Mouse (Mus musculus): ENCODE results near the gene Mfsd5. TPM values are rescaled to one million over a fixed set of nuclear protein-coding genes. Genes with fewer than 3 reads are reported as not detected.

The Mfsd5 gene
- polyA plus RNA-seq, 1 experiment = 3.5 TPM

DNA sequence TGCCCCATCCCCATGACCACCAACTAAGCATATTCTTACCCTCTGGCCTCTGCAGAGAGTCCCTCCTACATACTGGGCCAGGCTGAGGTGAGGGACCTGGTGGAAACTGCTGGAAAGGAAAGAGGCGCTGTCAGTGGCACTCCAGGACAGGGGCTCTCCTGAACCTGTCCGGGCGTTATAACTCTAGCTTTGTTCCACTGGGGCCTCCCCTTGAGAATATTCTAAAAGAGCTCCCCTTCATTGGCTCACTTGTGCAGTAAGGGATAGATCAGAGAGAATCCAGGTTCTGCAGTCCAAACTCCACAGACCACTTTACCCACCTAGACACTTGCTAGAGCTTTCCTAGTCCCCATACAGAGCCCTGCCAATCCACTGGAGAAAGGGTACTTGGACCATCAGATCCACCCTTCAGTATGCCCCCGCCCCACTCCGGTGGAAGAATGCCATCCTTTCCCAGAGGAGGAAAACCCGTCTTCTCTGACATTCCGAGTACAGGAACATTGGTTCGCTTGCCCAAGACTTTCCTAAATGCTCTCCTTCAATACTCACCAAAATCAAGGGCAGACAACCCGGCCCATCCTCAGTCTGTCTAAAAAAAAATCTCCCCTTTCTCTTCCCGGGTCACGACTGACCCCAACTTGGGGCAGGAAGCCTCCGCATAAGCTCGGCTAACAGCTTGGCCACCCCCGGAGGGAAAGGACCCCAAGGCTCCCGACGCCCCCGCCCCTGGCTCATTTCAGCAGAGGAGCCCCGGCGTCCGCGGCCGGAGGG lies 22.6 kb upstream of the Mfsd5 start:
- peaks cover 88% of the 10 kb centered on the region for H3K27me3 ChIP-seq (ENCODE audit: control insufficient read depth)
- TF ChIP-seq GATA1 (IDR thresholded peaks at IDR 0.05; ENCODE audit: low read length) (no peak), TAL1 (IDR thresholded peaks at IDR 0.05; ENCODE audit: low read length) (no peak)
- peaks cover 5% of the 10 kb centered on the region for H3K4me1 ChIP-seq (ENCODE audit: control insufficient read depth)
- no peaks in the 10 kb centered on the region for H3K36me3 ChIP-seq (ENCODE audit: control insufficient read depth)
- peaks cover 2% of the 10 kb centered on the region; the same call in 1 of the 2 replicates for H3K9me3 ChIP-seq (ENCODE audit: control insufficient read depth, low read length)
- no peak overlapping the region for H3K4me3 ChIP-seq (replicated peaks)

DNA sequence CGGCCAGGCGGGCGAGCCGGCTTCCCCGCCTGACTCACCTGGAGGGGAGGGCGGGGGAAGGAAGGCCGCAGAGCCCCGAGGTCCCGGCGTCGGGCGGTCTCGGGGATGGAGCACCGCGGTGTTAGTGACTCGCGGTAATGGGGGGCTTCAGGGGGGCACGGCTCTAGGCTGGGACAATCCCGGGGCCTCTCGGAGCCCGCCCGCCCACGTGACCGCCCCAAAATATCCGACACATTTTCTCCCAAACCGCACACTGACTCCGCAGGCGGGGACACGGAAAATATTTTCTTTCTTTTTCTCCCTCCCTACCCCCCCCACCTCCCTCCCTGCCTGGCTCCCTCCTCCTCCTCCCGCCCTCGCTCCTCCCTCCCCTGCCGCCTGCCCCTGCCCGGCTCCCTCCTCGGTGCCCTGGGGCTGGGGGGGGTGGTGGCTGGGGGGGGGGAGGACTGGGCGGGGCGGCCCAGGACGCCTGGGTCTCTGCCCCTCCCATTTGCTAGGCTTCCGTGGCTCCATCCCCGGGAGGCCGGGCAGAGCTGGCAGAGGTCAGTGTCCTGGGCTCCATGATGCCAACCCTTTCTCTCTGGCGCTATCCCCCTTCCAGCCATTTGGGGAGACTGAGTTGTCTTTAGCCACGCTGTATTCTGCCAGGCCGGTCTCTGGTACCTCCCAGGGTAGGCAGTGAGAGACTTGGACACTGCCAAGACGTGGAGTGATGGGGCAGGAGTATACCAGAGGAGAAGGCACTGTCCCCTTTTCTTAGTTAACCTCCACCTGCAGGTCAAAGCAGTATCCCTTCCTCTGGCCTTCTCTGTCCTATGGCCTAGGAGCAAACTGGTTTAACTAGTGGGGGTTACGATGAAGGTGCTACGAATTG lies 21.8 kb upstream of the Mfsd5 start, which contains the start of gene Rarg:
Rarg (minus strand) TSS at position 316 of the 874 bp plus-strand sequence.
- Histone ChIP-seq H3K9me3 (ENCODE audit: control insufficient read depth, low read length) (peaks cover 2% of the 10 kb centered on the region; the same call in 1 of the 2 replicates), H3K4me1 (ENCODE audit: control insufficient read depth) (peaks cover 5% of the 10 kb centered on the region), H3K4me3 (replicated peaks) (peak within 1 kb of the TSS; percentile 32), H3K36me3 (ENCODE audit: control insufficient read depth) (no peaks in the 10 kb centered on the region), H3K27me3 (ENCODE audit: control insufficient read depth) (peaks cover 88% of the 10 kb centered on the region)
- TF ChIP-seq TAL1 (IDR thresholded peaks at IDR 0.05; ENCODE audit: low read length) = no peak
- TF ChIP-seq GATA1 (IDR thresholded peaks at IDR 0.05; ENCODE audit: low read length) = no peak

- no peak overlapping the region for H3K4me3 ChIP-seq (replicated peaks)
- H3K4me1 ChIP-seq (ENCODE audit: control insufficient read depth) = peaks cover 5% of the 10 kb centered on the region
- H3K27me3 ChIP-seq (ENCODE audit: control insufficient read depth) = peaks cover 87% of the 10 kb centered on the region
- peaks cover 2% of the 10 kb centered on the region; the same call in 1 of the 2 replicates for H3K9me3 ChIP-seq (ENCODE audit: control insufficient read depth, low read length)
- TF ChIP-seq TAL1 (IDR thresholded peaks at IDR 0.05; ENCODE audit: low read length) = no peak
- TF ChIP-seq GATA1 (IDR thresholded peaks at IDR 0.05; ENCODE audit: low read length) = no peak
- no peaks in the 10 kb centered on the region for H3K36me3 ChIP-seq (ENCODE audit: control insufficient read depth)
These were observed 21.2 kb upstream of the Mfsd5 start for GRCm38 (mm10) chr15:102258076-102258470.

DNA sequence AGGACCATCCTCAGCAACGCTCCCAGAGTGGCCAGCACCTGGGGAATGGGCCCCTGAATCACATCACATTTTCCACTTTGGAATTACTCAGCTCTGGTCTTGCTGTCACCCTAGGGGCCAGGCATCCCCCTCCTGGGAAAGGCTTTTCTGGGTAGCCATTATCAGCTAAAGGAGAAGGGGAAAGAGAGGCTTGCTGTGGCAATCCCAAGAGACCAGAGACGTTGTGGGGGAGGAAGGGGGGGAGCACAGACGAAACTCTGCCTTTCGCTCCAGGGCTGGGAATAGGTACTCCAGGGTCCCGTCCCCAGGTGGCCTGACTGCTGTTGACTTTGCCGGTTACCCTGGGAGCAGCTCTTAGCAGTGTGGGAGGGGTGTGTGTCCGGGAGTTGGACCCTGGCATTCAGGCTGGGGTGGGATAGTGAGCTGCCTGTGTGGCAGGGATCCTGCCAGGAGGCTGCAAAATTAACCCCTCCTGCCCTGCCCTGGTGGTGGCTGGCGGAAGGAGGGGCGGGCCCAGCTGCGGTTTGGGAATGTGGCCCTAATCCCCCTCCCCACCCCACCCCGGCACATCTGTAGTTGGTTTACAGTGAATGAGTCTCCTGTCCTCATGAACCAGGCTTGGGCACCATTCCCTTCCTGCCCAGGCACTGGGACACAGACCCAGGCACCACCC lies 20.5 kb upstream of the Mfsd5 start:
- Histone ChIP-seq H3K4me3 (replicated peaks) (no peak overlapping the region), H3K36me3 (ENCODE audit: control insufficient read depth) (no peaks in the 10 kb centered on the region), H3K9me3 (ENCODE audit: control insufficient read depth, low read length) (peaks cover 2% of the 10 kb centered on the region; the same call in 1 of the 2 replicates), H3K4me1 (ENCODE audit: control insufficient read depth) (peaks cover 5% of the 10 kb centered on the region), H3K27me3 (ENCODE audit: control insufficient read depth) (peaks cover 84% of the 10 kb centered on the region)
- no peak for TF ChIP-seq TAL1 (IDR thresholded peaks at IDR 0.05; ENCODE audit: low read length)

DNA sequence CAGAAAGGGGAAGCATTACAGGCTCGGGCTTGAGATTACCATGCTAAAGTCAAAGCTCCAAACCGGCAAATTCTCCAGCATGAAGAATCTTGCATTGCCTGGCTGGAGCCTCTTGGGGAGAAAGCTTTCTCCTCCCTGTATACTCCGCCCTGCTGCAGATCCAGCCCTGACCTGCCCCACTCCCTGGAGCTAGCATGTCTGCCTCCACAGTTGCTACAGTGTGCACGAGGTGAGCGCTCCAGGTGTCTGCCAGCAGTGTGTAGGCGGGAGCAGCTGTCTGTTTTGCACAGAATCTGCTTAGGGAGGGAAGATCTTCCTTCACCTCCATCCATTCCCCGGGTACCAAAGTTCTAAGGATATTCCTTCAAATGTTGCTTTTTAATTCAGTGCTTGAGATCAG lies 16.7 kb upstream of the Mfsd5 start:
- no peak for TF ChIP-seq TAL1 (IDR thresholded peaks at IDR 0.05; ENCODE audit: low read length)
- peaks cover 52% of the 10 kb centered on the region for H3K27me3 ChIP-seq (ENCODE audit: control insufficient read depth)

GRCm38 (mm10) chr15:102263037-102263436 lies 16.2 kb upstream of the Mfsd5 start:
- no peak for TF ChIP-seq TAL1 (IDR thresholded peaks at IDR 0.05; ENCODE audit: low read length)
- TF ChIP-seq GATA1 (IDR thresholded peaks at IDR 0.05; ENCODE audit: low read length) = no peak
- H3K36me3 ChIP-seq (ENCODE audit: control insufficient read depth) = no peaks in the 10 kb centered on the region
- peaks cover 47% of the 10 kb centered on the region for H3K27me3 ChIP-seq (ENCODE audit: control insufficient read depth)
- no peak overlapping the region for H3K4me3 ChIP-seq (replicated peaks)
- H3K4me1 ChIP-seq (ENCODE audit: control insufficient read depth) = 0 out of 2 replicates have a peak, but pooled peaks cover 1% of the 10 kb centered on the region
- no peaks in the 10 kb centered on the region; the same call in 1 of the 2 replicates for H3K9me3 ChIP-seq (ENCODE audit: control insufficient read depth, low read length)

More for the DNA sequence above, 16.7 kb upstream of the Mfsd5 start:
- Histone ChIP-seq H3K4me1 (ENCODE audit: control insufficient read depth) (peaks cover 5% of the 10 kb centered on the region), H3K9me3 (ENCODE audit: control insufficient read depth, low read length) (peaks cover 2% of the 10 kb centered on the region; the same call in 1 of the 2 replicates), H3K4me3 (replicated peaks) (no peak overlapping the region), H3K36me3 (ENCODE audit: control insufficient read depth) (no peaks in the 10 kb centered on the region)

DNA sequence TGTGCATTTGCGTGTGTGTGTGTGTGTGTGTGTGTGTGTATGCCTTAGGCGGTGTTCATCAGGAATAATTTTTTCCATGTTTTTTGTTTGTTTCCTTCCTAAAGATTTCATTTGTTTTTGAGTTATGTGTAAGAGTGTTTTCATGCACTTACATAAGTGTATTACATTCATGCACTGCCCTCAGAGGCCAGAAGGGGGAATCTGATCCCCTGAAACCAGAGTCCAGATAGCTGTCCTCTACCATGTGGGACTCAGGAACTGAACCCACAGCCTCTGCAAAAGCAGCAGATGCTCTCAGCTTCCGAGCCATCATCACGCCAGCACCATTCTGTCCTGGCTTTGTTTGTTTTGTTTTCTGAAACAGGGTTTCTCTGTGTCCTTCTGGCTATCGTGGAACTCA lies 13.7 kb upstream of the Mfsd5 start:
- Histone ChIP-seq H3K9me3 (ENCODE audit: control insufficient read depth, low read length) (no peaks in the 10 kb centered on the region), H3K4me3 (replicated peaks) (no peak overlapping the region), H3K27me3 (ENCODE audit: control insufficient read depth) (peaks cover 37% of the 10 kb centered on the region), H3K36me3 (ENCODE audit: control insufficient read depth) (no peaks in the 10 kb centered on the region), H3K4me1 (ENCODE audit: control insufficient read depth) (peaks cover under 1% of the 10 kb centered on the region; the same call in 1 of the 2 replicates)
- TF ChIP-seq GATA1 (IDR thresholded peaks at IDR 0.05; ENCODE audit: low read length) = no peak
- TF ChIP-seq TAL1 (IDR thresholded peaks at IDR 0.05; ENCODE audit: low read length) = no peak

DNA sequence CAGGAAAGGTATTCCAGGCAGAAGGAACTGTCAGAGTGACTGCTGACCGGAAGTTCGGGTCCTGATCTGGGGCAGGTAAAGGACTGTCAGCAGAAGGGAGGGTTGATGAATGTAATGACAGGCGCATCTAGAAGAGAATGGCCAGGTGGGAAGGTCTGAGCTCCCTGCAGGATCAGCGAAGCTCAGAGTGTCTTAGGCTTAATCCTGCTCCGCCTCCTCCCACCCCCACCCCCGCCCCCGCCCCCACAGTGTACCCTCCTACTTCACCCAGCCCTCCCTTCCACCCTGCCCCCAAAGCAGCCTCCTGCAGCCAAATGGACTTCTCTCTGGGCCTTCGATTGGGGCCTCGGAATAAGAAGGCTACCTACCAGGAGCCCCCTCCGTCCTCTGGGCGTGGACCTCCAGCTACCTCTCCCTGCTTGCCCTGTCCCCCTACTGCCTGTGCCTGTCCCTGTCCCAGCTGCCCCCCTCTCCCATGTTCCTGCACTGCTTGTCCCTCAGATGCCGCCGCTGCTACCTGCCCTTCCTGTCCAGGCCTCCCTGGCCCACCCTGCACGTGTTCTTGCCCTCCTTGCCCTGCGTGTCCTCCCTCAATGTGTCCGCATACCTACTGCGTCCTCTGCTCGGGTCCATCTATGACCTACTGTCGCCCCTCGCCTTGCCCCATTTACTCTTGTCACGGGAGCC lies 8.8 kb upstream of the Mfsd5 start, which contains the start of gene Gm9918:
Gm9918 (plus strand) TSS at position 290 of the 687 bp plus-strand sequence.
- peaks cover 2% of the 10 kb centered on the region; the same call in 1 of the 2 replicates for H3K4me1 ChIP-seq (ENCODE audit: control insufficient read depth)
- TF ChIP-seq TAL1 (IDR thresholded peaks at IDR 0.05; ENCODE audit: low read length) = no peak
- no peak for TF ChIP-seq GATA1 (IDR thresholded peaks at IDR 0.05; ENCODE audit: low read length)
- H3K36me3 ChIP-seq (ENCODE audit: control insufficient read depth) = no peaks in the 10 kb centered on the region
- H3K27me3 ChIP-seq (ENCODE audit: control insufficient read depth) = peaks cover 46% of the 10 kb centered on the region
- H3K4me3 ChIP-seq (replicated peaks) = no peak within 1 kb of the TSS
- H3K9me3 ChIP-seq (ENCODE audit: control insufficient read depth, low read length) = no peaks in the 10 kb centered on the region

Data from erythroblast, embryonic 14.5 days (primary cell).